Mouse (Mus musculus) G1E (cell line): ENCODE results near the gene Runx2.

Experiments used
- CTCF ChIP-seq: IDR thresholded peaks from 2 replicates; pipeline ENCODE4 v1.5.1; 2012; ENCODE audit warnings: low read depth, low read length, inconsistent platforms, mixed read lengths
- GATA1 ChIP-seq: IDR thresholded peaks from 2 replicates; pipeline ENCODE4 v1.6.1; 2012; ENCODE audit warnings: borderline replicate concordance, low read length, inconsistent platforms, mixed read lengths
- TAL1 ChIP-seq: conservative IDR thresholded peaks from 2 replicates; pipeline ENCODE4 v1.6.1; 2012; ENCODE audit warnings: low read depth, low read length, inconsistent platforms, mixed read lengths

- no peak for TF ChIP-seq GATA1
- no peak for TF ChIP-seq TAL1
- no peak for TF ChIP-seq CTCF
Measured at GRCm38 (mm10) chr17:44508198-44508715, 306.3 kb downstream of the Runx2 start.
